Mouse (Mus musculus): ENCODE data around the gene Megf8. TPM values are rescaled to one million over a fixed set of nuclear protein-coding genes. Genes with fewer than 3 reads are reported as not detected.

Gene Megf8
- polyA plus RNA-seq, 1 experiment from 2014 or later, result 22.3 TPM

DNA sequence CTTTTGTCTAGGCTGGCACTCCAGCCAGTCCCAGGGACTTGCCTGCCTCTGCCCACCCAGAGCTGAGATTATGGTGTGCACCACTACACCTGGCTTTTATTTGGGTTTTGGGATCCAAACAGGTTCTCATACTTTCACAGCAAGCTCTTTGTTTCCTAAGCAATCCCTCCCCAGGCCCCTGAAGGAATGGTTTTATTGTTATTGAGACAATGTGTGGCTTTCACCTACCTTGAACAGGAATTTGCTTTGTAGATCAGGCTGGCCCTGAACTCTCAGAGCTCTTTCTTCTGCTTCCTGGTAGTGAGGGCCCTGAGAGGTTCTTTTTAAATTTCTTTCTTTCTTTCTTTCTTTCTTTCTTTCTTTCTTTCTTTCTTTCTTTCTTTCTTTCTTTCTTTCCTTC is 65.6 kb downstream of the Megf8 start:
- Histone ChIP-seq H3K36me3 (peaks cover 52% of the 10 kb centered on the region), H3K9me3 (no peaks in the 10 kb centered on the region), H3K4me2 (replicated peaks) (no peak overlapping the region), H3K9ac (replicated peaks) (no peak overlapping the region), H3K4me1 (peaks cover 9% of the 10 kb centered on the region), H3K27me3 (no peaks in the 10 kb centered on the region), H3K4me3 (no peak overlapping the region), H3K27ac (replicated peaks) (no peak overlapping the region)
- ATAC-seq (replicated peaks), result no peak

DNA sequence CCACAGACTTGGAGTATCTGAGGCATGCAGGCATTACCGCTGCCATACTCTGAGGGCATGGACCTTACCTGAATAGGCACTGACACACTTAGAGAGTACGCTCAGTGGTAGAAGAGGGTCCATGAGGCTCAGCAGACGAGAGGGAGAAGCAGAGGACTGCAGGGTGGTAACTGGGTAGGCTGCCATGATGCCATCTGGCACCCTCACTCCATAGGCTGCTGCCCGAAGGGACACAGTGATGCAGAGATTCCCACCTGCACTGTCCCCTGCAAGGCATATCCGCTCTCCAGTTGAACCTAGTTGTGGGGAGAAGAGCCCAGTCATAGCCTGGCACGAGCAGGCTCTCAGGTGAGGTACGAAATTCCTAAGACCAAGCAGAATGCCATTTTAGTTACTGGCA is 66.4 kb downstream of the Megf8 start:
- Histone ChIP-seq H3K27me3 (no peaks in the 10 kb centered on the region), H3K9me3 (no peaks in the 10 kb centered on the region), H3K4me3 (no peak overlapping the region), H3K4me1 (peaks cover 9% of the 10 kb centered on the region), H3K27ac (replicated peaks) (no peak overlapping the region), H3K9ac (replicated peaks) (no peak overlapping the region), H3K36me3 (peaks cover 59% of the 10 kb centered on the region), H3K4me2 (replicated peaks) (no peak overlapping the region)
- WGBS, result 88% methylated on average over 7 of the region's 7 CpGs
- no peak for ATAC-seq (replicated peaks)

DNA sequence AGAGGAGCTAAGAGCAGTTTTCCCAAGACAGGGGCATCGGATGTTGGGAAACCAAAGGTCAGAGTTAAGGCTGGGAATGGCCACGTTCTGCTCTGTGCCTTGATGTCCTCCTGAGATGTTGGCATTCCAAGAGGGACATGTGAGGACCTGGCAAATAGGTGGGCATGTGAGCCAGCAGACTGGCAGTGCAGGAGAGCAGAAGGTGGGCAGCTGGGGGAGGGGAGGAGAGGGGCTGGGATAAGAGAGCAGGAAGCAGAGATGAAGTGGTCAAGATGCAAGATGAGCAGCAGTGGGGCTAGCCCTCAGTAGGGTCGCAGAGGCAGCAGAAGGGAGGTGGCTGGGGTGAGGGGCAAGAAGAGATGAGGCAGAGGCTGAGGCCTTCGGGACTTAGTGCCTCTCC is 66.9 kb downstream of the Megf8 start:
- Histone ChIP-seq H3K36me3 (peaks cover 61% of the 10 kb centered on the region), H3K9me3 (no peaks in the 10 kb centered on the region), H3K27ac (replicated peaks) (no peak overlapping the region), H3K4me3 (no peak overlapping the region), H3K9ac (replicated peaks) (no peak overlapping the region), H3K4me1 (peaks cover 9% of the 10 kb centered on the region), H3K4me2 (replicated peaks) (no peak overlapping the region), H3K27me3 (no peaks in the 10 kb centered on the region)
- ATAC-seq (replicated peaks), result no peak
- 87% methylated on average over 4 of the region's 4 CpGs for WGBS

DNA sequence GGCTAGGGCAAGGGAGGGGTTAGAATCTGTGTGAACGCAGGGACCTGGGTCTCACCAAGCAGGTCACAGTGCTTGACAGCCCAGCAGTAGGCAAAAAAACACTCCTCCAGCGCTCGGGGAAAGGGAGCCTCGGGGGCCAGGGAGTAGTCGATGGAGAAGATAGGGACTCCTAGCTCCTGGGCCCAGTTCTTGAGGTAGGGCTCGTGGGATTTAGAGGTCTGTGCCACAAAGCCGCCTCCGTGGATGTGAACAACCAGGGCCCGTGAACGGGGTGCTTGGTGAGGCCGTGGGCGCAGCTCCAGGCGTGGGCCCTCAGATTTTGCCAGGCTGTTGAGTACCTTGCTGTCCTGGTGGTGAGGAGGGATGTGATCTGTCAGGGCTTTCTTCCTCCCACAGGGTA is 67.4 kb downstream of the Megf8 start:
- H3K27me3 ChIP-seq, result no peaks in the 10 kb centered on the region
- H3K4me3 ChIP-seq, result no peak overlapping the region
- no peaks in the 10 kb centered on the region for H3K9me3 ChIP-seq
- WGBS, result 94% methylated on average over 13 of the region's 13 CpGs
- peaks cover 7% of the 10 kb centered on the region for H3K4me1 ChIP-seq
- peaks cover 61% of the 10 kb centered on the region for H3K36me3 ChIP-seq
- no peak overlapping the region for H3K9ac ChIP-seq (replicated peaks)
- no peak overlapping the region for H3K27ac ChIP-seq (replicated peaks)
- no peak overlapping the region for H3K4me2 ChIP-seq (replicated peaks)
- no peak for ATAC-seq (replicated peaks)

DNA sequence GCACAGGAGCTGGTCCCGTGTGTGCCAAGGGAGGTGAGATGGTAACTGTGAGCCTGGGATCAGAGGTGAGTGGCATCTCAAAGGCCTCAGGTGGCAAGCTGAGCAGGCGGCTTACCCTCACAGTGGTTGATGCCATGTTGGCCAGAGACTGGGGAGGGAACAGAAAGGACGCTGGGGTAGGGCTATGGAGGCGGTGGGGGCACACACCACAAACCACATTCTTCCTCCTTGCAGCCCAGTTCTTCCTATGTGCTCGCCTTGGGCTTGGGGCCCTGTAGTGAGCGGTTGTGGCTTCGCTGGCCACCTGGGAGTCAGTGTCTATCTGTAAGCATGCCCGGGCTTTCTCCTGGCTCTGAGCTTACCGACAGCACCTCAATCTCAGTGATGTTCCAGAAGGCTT is 67.9 kb downstream of the Megf8 start:
- WGBS, result 86% methylated on average over 9 of the region's 9 CpGs
- Histone ChIP-seq H3K27me3 (no peaks in the 10 kb centered on the region), H3K9me3 (no peaks in the 10 kb centered on the region), H3K4me3 (no peak overlapping the region), H3K9ac (replicated peaks) (no peak overlapping the region), H3K36me3 (peaks cover 61% of the 10 kb centered on the region), H3K4me2 (replicated peaks) (no peak overlapping the region), H3K4me1 (peaks cover 3% of the 10 kb centered on the region), H3K27ac (replicated peaks) (no peak overlapping the region)
- ATAC-seq (replicated peaks), result no peak

DNA sequence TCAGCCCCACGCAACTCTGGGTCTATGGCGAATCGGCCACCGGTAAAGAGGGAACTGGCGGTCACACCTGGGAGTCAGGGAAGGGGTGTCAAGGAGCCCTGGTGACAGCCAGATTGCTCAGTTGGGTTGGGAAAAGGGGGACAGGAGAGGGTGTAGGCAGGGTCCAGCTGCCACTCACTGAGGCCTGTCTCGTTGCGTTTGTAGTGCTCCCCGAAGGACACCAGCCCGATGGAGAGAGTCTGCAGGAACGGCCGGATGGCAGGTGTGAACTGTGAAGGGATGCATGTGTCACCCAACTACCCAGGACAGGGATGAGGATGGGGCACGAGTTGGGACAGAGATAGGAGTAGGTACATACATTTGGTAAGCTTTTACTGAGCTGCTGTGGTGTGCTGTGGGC is 68.3 kb downstream of the Megf8 start:
- WGBS, result 92% methylated on average over 12 of the region's 12 CpGs
- no peaks in the 10 kb centered on the region for H3K9me3 ChIP-seq

DNA sequence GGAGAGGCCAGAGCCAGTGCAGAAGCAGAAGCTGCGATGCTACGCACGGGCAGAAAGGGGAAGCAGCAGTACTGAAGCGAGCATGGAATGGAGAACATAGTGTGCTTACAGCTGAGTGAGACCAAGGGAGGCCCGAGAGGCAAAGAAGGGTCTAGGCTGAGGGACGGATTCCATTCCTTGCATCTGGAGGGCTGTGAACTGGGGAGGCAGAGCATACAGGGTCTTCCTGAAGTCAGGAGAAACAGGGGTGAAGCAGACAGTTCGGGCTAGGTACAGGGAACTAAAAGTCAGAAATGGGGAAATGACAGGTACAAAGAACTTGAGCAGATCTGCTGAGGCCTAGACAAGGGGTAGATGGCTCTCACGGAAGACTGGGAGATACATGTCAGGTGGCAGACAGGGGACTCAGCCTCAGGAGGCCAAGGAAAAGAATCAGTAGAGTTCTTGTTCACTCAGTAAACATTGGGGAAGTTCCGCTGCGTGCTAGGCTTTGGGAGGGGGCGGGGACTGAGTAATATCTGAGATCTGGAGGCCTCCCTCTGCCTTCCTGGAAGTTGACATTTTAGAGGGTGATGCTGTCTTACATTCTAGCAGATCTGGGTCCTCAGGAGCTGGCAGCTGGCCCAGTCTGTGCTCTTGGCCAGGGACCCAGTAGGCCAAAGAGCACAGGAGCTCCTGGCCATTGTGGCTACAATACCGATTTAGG is 69.0 kb downstream of the Megf8 start:
- no peak for ATAC-seq (replicated peaks)
- 85% methylated on average over 12 of the region's 12 CpGs for WGBS
- Histone ChIP-seq H3K27ac (replicated peaks) (no peak overlapping the region), H3K27me3 (no peaks in the 10 kb centered on the region), H3K4me3 (no peak overlapping the region), H3K36me3 (peaks cover 56% of the 10 kb centered on the region), H3K9ac (replicated peaks) (no peak overlapping the region), H3K9me3 (no peaks in the 10 kb centered on the region), H3K4me2 (replicated peaks) (no peak overlapping the region), H3K4me1 (peaks cover 5% of the 10 kb centered on the region; the same call in 1 of the 2 replicates)

More for the DNA sequence above, 68.3 kb downstream of the Megf8 start:
- no peak overlapping the region for H3K4me3 ChIP-seq
- peaks cover 61% of the 10 kb centered on the region for H3K36me3 ChIP-seq
- no peaks in the 10 kb centered on the region for H3K27me3 ChIP-seq
- H3K4me2 ChIP-seq (replicated peaks), result no peak overlapping the region
- no peak overlapping the region for H3K9ac ChIP-seq (replicated peaks)
- no peak overlapping the region for H3K27ac ChIP-seq (replicated peaks)
- no peak for ATAC-seq (replicated peaks)
- peaks cover 5% of the 10 kb centered on the region; the same call in 1 of the 2 replicates for H3K4me1 ChIP-seq

DNA sequence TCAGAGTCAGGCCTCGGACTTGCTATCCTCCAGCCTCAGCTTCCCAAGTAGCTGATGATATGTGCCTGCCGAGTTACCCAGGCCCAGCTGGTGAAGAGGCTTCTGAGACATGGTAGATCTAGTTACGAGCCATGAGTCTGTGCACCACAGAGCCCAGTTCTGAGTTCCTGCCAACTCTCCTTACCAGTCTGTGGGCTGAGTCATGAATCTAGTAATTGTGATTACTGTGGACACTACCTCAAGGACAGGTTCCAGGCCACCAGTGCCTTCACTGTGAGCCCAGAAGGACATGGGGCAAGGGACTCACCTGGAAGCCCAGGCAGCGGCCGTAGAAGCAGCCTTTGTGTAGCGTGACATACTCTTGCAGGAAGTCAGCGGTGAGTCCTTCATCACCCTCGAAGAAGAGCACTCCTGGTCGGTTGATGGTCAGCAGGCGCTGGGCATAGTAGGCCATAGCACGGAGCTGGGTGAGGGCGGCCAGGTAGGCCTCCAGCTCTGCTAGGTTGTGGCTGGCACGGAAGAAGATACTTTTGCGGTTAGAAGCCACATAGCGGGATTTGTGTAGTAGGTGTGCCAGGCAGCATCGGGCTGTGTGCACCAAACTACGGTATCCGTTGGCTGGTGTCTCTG is 71.0 kb downstream of the Megf8 start:
- Histone ChIP-seq H3K9ac (replicated peaks) (no peak overlapping the region), H3K27ac (replicated peaks) (no peak overlapping the region), H3K27me3 (no peaks in the 10 kb centered on the region), H3K9me3 (no peaks in the 10 kb centered on the region), H3K4me1 (peaks cover 9% of the 10 kb centered on the region), H3K36me3 (peaks cover 41% of the 10 kb centered on the region), H3K4me3 (no peak overlapping the region), H3K4me2 (replicated peaks) (no peak overlapping the region)
- no peak for ATAC-seq (replicated peaks)
- WGBS, result 95% methylated on average over 18 of the region's 18 CpGs

DNA sequence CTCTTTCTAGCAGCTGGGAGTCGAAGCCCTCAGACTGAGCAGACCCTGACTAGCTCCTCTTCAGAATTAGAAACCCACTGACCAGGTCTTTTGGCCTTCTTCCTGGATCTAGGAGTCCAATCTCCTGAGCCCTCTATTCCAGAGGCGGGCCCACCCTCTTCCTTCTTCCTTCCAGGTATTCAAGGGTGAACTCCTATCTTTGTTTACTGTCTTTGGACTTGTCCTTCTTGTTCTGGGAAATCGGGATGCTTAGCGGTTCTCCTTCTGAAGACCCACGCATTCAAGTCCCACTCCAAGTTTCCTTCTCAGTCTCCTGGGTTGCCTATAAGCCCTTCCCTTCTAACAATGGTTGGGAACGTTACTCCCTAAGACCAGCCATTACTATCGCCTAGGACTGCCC is 72.0 kb downstream of the Megf8 start:
- Histone ChIP-seq H3K9ac (replicated peaks) (no peak overlapping the region), H3K4me2 (replicated peaks) (no peak overlapping the region), H3K4me1 (peaks cover 19% of the 10 kb centered on the region), H3K27me3 (no peaks in the 10 kb centered on the region), H3K36me3 (peaks cover 31% of the 10 kb centered on the region), H3K4me3 (no peak overlapping the region), H3K27ac (replicated peaks) (no peak overlapping the region), H3K9me3 (no peaks in the 10 kb centered on the region)
- ATAC-seq (replicated peaks), result no peak
- WGBS, result 94% methylated on average over 7 of the region's 7 CpGs

DNA sequence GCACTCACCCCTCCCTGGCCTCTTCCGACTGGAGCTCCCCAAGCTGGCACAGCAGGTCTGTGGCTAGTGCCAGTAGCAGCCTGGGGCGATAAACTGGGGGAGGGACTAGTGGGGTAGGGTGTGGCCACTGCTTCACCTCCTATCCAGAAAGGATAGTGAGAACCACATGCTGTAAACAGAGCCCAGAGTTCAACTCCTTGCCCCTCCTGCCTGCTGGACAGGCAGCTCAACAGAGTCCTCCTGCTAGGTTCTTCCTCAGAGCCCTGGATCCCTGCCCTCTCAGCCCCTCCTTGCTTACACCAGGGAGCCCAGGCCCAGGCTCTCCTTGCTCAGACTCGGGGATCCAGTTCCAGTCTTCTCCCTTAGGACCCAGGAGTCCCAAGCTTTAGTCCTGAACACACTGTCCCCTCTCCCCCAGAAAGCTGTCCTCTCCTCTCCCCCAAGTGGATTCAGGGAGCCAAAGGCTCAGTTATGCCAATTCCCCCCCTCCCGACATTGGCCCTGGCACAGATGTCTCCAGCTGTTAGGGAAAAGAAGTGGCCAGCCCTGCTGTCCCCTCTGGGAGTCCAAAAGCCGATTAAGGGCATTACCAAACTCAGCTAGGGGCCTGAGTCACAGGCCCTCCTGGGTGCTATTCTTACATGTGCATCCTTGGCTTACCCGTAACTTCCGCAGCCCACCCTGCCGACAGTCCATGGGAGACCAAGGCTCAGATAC is 73.2 kb downstream of the Megf8 start:
- Histone ChIP-seq H3K27me3 (no peaks in the 10 kb centered on the region), H3K4me3 (no peak overlapping the region), H3K36me3 (peaks cover 20% of the 10 kb centered on the region; the same call in 1 of the 2 replicates), H3K27ac (replicated peaks) (no peak overlapping the region), H3K4me2 (replicated peaks) (no peak overlapping the region), H3K9me3 (no peaks in the 10 kb centered on the region), H3K4me1 (peaks cover 28% of the 10 kb centered on the region), H3K9ac (replicated peaks) (no peak overlapping the region)
- ATAC-seq (replicated peaks), result no peak
- 39% methylated on average over 8 of the region's 8 CpGs for WGBS

DNA sequence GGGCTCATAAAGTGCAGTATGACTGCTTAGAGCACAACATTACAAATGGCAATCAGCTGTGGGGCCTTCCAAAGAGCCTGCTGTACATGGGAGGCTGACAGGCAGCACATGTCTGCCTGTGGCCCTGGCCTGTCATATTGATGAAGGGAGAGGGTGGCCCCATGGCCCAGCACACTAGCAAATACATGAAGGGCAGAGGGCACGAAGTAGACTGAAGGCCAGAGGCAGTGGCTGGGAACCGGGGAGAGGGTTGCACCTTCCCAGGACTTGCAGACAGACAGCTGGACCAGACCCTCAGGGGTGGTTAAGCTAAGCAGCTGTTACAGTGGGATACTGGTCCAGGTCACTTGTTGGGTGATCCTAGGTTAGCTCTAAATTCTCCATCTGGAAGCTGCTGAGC is 74.0 kb downstream of the Megf8 start:
- H3K4me3 ChIP-seq, result no peak overlapping the region
- no peaks in the 10 kb centered on the region for H3K9me3 ChIP-seq
- no peak for ATAC-seq (replicated peaks)
- 61% methylated on average over 2 of the region's 2 CpGs for WGBS
- peaks cover 15% of the 10 kb centered on the region; the same call in 1 of the 2 replicates for H3K36me3 ChIP-seq
- no peaks in the 10 kb centered on the region for H3K27me3 ChIP-seq
- no peak overlapping the region for H3K9ac ChIP-seq (replicated peaks)
- peaks cover 28% of the 10 kb centered on the region for H3K4me1 ChIP-seq
- H3K27ac ChIP-seq (replicated peaks), result no peak overlapping the region
- H3K4me2 ChIP-seq (replicated peaks), result no peak overlapping the region

DNA sequence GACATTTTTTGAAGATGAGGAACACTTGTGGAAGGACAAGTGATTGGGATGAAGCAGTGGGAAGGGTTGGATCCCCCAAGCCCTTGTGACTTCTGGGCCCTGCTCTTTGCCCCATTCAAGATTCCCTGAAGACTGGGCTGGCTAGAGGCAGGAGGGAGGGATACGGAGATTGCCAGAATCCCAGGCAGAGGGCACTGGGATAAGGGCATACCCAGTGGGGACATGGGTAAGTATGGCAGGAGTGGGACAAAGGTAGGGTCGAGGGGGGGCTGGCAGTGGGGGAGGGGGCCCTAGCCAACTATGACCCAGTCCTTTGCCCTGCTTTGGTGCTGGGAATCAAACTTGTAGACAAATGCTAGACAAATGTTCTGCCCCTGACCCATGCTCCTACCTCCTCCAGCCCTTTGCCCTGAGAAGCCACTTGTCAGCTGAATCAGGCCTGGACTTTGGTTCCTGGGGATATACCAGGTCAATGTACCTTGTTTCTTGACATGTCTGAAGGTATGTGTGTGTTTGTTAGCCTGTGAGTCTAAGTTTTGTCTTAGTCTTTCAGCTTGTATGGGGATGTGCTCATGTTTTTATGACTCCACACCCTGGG is 75.0 kb downstream of the Megf8 start:
- 66% methylated on average over 2 of the region's 2 CpGs for WGBS
- no peak overlapping the region for H3K9ac ChIP-seq (replicated peaks)

More for the DNA sequence above, 75.0 kb downstream of the Megf8 start:
- H3K4me1 ChIP-seq, result peaks cover 36% of the 10 kb centered on the region
- peaks cover 15% of the 10 kb centered on the region; the same call in 1 of the 2 replicates for H3K36me3 ChIP-seq
- no peak for ATAC-seq (replicated peaks)
- no peak overlapping the region for H3K4me2 ChIP-seq (replicated peaks)
- no peaks in the 10 kb centered on the region for H3K9me3 ChIP-seq
- H3K27ac ChIP-seq (replicated peaks), result no peak overlapping the region
- no peaks in the 10 kb centered on the region for H3K27me3 ChIP-seq
- H3K4me3 ChIP-seq, result no peak overlapping the region
